Mouse (Mus musculus): ENCODE results near the gene St5.

GRCm38 (mm10) chr7:109484221-109484620 lies 219.2 kb downstream of the St5 start:
- TF ChIP-seq POLR2A (IDR thresholded peaks at IDR 0.05; ENCODE audit: control insufficient read depth, extremely low read depth, insufficient read depth, low read length, poor library complexity) (no peak), CTCF (IDR thresholded peaks at IDR 0.05; ENCODE audit: borderline replicate concordance, control insufficient read depth, extremely low read depth, insufficient read depth, low read length, poor library complexity) (no peak)
